Mouse (Mus musculus): ENCODE results near the gene Mogat1. TPM values are rescaled to one million over a fixed set of nuclear protein-coding genes. Genes with fewer than 3 reads are reported as not detected.

Mogat1 gene
- polyA plus RNA-seq, 1 experiment from 2014 or later, result not detected

DNA sequence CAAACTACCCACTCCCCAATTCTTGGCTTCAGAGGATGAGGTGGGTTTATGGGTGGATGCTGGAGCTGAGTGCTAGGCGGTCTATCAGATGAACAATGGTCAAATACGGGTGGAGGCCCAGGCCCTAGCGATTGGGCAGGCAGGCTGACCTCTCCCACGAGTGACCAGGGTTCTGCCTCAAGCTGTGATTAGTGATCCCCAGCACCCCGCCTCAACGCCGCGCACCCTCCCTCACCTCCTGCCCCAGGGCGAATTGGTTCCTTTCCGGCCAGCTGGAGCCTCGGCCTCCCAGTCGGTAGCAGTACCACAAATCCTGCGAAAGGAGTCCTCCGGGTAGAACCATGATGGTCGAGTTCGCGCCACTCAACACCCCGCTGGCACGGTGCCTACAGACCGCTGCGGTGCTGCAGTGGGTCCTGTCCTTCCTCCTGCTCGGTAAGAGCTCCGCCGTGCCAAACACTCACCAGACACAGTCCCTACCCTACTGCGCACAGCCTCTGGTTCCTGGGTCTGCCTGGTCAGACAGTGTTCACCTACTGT is 900 bp downstream of the Mogat1 start, which contains the start of gene BC035947:
BC035947 (minus strand) TSS at position 538 of the 540 bp plus-strand sequence.
- Histone ChIP-seq H3K9me3 (no peaks in the 10 kb centered on the region), H3K27ac (no peak within 1 kb of the TSS), H3K9ac (replicated peaks) (peak within 1 kb of the TSS; percentile 44), H3K36me3 (no peaks in the 10 kb centered on the region), H3K4me2 (peak within 1 kb of the TSS; percentile 62), H3K27me3 (peaks cover 11% of the 10 kb centered on the region), H3K4me3 (replicated peaks) (peak within 1 kb of the TSS; percentile 34), H3K4me1 (replicated peaks) (no peaks in the 10 kb centered on the region; the same call in 1 of the 2 replicates)
- peak; percentile 37; the same call in 1 of the 2 replicates for ATAC-seq (ENCODE audit: insufficient number of reproducible peaks, insufficient read depth, low FRiP score, low TSS enrichment, low read depth)
- WGBS, result 3% methylated on average over 25 of the region's 25 CpGs

DNA sequence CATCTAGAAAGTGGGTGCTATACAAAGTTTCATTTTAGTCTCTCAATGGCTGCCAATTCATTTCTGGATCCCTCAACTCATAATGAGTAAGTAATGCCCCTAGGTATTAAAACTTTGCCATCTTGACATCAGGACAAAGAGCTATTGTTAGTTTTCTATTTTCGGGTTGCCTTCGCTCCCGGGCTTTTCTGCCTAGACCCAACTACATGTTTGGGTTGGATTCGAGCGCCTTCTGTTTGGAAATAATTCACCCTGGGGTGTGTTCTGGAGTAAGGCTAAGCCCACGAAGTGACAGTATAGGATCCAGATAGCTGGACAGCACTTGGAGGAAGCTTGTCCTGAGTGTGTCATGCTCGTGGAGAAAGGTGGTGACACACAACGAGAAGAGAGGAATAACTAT is 2.0 kb downstream of the Mogat1 start:
- 83% methylated on average over 8 of the region's 8 CpGs for WGBS
- peaks cover 11% of the 10 kb centered on the region for H3K27me3 ChIP-seq
- no peak overlapping the region for H3K9ac ChIP-seq (replicated peaks)
- ATAC-seq (ENCODE audit: insufficient number of reproducible peaks, insufficient read depth, low FRiP score, low TSS enrichment, low read depth), result no peak
- H3K4me3 ChIP-seq (replicated peaks), result no peak overlapping the region
- no peaks in the 10 kb centered on the region for H3K36me3 ChIP-seq
- H3K4me1 ChIP-seq (replicated peaks), result no peaks in the 10 kb centered on the region; the same call in 1 of the 2 replicates
- H3K27ac ChIP-seq, result no peak overlapping the region
- no peaks in the 10 kb centered on the region for H3K9me3 ChIP-seq
- no peak overlapping the region for H3K4me2 ChIP-seq

DNA sequence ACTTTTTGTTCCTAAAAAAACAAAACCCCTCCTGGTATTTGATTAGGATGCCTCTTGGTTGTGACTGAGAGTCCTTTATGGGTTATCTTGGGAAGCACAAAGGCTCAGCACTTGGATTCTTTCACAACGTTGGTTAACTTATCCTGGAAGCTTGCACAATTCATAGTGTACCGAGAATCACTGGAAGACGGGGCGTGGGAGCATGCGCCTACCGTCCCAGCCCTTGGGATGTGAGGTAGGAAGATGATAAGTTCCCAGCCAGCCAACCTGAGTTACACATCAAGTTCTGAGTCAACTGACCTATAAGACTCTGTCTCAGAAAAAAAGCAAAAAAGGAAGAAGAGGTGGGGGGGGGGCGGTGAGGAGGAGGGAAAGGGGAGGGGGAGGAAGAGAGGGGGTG is 8.1 kb downstream of the Mogat1 start:
- H3K4me1 ChIP-seq (replicated peaks), result no peaks in the 10 kb centered on the region
- no peak overlapping the region for H3K4me2 ChIP-seq
- no peak for ATAC-seq (ENCODE audit: insufficient number of reproducible peaks, insufficient read depth, low FRiP score, low TSS enrichment, low read depth)
- H3K9ac ChIP-seq (replicated peaks), result no peak overlapping the region
- H3K36me3 ChIP-seq, result no peaks in the 10 kb centered on the region
- no peaks in the 10 kb centered on the region for H3K27me3 ChIP-seq
- 90% methylated on average over 7 of the region's 7 CpGs for WGBS
- no peaks in the 10 kb centered on the region for H3K9me3 ChIP-seq
- H3K4me3 ChIP-seq (replicated peaks), result no peak overlapping the region
- no peak overlapping the region for H3K27ac ChIP-seq

DNA sequence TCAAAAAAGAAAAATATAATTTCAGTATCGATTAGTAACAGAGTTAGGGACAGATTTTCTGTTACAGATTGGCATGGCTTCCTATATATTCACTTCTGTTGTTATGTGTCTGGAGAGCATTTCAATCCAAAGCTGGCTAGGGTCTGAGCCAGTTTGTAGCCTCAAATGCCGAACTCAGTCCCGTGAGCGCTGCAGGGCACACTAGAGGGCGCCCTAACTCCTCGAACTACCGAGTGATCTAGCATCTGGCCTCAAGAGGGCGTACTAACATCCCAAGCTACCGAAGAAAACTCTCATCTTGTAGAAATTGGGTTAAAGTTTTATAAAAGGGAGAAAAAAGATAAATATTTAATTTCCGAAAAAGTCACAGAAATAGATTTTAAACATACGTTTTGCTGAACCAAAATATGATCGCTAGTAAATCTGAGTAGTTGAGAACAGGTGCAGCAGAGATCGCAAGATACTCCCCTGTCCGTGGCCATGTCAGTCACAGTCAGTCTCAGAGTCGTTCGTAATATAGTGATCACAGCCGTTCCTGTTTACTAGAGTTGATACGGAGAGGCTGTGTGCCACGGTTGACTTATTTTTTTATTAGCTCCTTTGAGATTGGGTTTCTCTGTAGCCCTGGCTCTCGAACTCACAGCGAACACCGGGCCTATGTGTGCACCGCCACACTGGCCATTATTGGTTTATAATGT is 14.5 kb downstream of the Mogat1 start:
- no peaks in the 10 kb centered on the region for H3K9me3 ChIP-seq
- H3K36me3 ChIP-seq, result no peaks in the 10 kb centered on the region
- WGBS, result 46% methylated on average over 23 of the region's 23 CpGs
- no peak overlapping the region for H3K4me3 ChIP-seq (replicated peaks)
- H3K4me1 ChIP-seq (replicated peaks), result peaks cover 4% of the 10 kb centered on the region; the same call in 1 of the 2 replicates
- H3K4me2 ChIP-seq, result no peak overlapping the region
- H3K9ac ChIP-seq (replicated peaks), result no peak overlapping the region
- H3K27me3 ChIP-seq, result no peaks in the 10 kb centered on the region
- ATAC-seq (ENCODE audit: insufficient number of reproducible peaks, insufficient read depth, low FRiP score, low TSS enrichment, low read depth), result no peak
- H3K27ac ChIP-seq, result no peak overlapping the region

DNA sequence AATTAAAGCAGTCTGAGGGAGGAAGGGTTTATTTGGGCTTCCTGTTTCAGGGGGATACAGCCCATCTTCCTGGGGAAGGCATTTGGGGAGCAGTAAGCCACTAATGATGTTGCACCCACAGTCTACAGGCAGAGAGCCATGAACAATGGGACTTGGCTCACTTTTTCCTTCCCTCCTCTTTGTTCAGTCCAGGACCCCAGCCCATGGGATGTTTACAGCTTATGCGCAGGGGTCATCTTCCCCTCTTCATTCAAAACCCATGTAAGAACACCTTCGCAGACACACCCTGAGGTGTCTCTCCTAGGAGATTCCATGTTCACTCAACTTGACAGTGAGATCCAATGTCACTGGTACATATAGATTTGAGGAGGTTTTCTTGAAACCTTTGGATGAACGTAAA is 17.6 kb downstream of the Mogat1 start:
- no peaks in the 10 kb centered on the region for H3K36me3 ChIP-seq
- H3K4me1 ChIP-seq (replicated peaks), result peaks cover 4% of the 10 kb centered on the region; the same call in 1 of the 2 replicates
- no peaks in the 10 kb centered on the region for H3K27me3 ChIP-seq
- H3K27ac ChIP-seq, result no peak overlapping the region
- WGBS, result 94% methylated on average over 3 of the region's 3 CpGs
- no peaks in the 10 kb centered on the region for H3K9me3 ChIP-seq
- no peak for ATAC-seq (ENCODE audit: insufficient number of reproducible peaks, insufficient read depth, low FRiP score, low TSS enrichment, low read depth)
- no peak overlapping the region for H3K9ac ChIP-seq (replicated peaks)
- H3K4me3 ChIP-seq (replicated peaks), result no peak overlapping the region
- no peak overlapping the region for H3K4me2 ChIP-seq

DNA sequence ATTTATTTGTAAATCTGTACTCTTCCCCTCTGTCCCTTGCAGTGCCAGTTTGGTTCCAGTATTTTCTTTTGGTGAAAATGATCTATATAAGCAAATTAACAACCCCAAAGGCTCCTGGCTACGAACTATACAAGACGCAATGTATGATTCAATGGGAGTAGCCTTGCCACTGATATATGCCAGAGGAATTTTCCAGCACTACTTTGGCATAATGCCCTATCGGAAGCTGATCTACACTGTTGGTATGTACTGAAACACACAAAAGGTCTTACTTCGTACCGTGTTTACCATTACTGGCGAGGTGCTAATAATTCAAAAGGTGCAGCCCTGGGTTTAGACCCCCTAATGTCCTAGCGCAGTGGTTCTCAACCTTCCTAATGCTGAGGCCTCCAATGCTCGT is 18.2 kb downstream of the Mogat1 start:
- H3K4me3 ChIP-seq (replicated peaks), result no peak overlapping the region
- H3K27me3 ChIP-seq, result no peaks in the 10 kb centered on the region
- H3K36me3 ChIP-seq, result no peaks in the 10 kb centered on the region
- no peaks in the 10 kb centered on the region for H3K9me3 ChIP-seq
- H3K4me2 ChIP-seq, result no peak overlapping the region
- no peak overlapping the region for H3K9ac ChIP-seq (replicated peaks)
- H3K4me1 ChIP-seq (replicated peaks), result peaks cover 4% of the 10 kb centered on the region; the same call in 1 of the 2 replicates
- no peak for ATAC-seq (ENCODE audit: insufficient number of reproducible peaks, insufficient read depth, low FRiP score, low TSS enrichment, low read depth)
- H3K27ac ChIP-seq, result no peak overlapping the region
- 91% methylated on average over 8 of the region's 8 CpGs for WGBS

DNA sequence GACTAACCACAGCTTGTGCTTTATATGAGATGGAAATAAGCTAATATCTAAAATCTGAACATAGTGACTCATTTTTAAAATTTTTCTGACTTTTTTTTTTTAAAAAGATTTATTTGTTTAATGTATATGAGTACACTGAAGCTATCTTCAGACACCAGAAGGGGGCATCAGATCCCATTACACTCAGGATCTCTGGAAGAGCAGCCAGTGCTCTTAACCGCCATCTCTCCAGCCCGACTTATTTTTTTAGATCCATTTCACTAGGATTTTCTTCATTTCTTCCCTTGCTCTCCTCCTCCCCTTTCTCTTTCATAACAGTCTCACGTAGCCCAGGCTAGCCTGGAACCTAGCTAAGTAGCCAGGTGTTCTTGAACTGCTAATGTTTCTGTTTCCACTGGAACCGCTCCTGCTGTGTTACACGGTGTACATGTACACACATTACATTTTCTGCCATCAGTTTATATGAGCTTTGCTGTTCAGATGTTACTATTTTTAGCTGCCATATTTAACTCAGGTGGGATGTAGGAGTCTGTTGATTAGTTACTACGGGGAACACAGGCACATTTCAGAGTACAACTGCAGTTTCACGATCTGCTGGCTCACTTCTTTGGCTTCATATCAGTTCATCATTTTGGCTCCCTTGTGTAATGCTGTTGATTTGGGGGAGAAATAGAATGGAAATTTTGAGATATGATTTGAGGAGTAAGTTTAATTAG is 19.9 kb downstream of the Mogat1 start:
- ATAC-seq (ENCODE audit: insufficient number of reproducible peaks, insufficient read depth, low FRiP score, low TSS enrichment, low read depth), result no peak
- WGBS, result 71% methylated on average over 7 of the region's 7 CpGs
- no peaks in the 10 kb centered on the region for H3K27me3 ChIP-seq
- H3K9ac ChIP-seq (replicated peaks), result no peak overlapping the region
- H3K27ac ChIP-seq, result no peak overlapping the region
- H3K4me2 ChIP-seq, result no peak overlapping the region
- no peaks in the 10 kb centered on the region for H3K9me3 ChIP-seq
- H3K4me1 ChIP-seq (replicated peaks), result peaks cover 3% of the 10 kb centered on the region; the same call in 1 of the 2 replicates
- H3K36me3 ChIP-seq, result no peaks in the 10 kb centered on the region
- no peak overlapping the region for H3K4me3 ChIP-seq (replicated peaks)

DNA sequence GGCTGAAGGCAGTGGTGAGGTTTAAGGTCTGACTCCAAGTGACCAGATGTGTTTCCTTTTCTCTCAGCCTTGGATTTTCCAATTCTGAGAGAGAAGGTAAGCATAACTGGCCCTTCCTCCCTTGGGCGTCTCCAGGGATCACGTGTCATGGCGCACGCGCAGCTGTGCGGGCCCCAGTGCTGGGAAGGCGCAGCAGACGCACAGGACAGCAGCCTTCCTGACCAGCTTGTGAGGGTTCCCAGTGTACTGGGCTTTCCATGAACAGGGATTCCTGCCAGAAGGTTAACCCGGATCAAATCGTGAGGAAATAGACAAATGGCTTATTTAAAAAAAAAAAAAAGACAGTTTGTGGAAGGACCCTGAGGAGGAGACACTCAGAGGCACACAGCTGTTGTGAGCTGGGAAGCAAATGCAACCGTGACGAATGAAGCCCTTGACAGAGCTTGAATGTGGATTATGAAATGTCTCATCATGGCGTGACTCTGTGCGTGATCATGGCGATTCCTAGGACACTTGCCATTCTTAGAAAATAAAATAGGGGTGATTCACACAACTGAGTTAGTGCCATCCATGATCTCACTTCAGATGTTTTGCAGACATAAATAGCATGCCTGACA is 21.5 kb downstream of the Mogat1 start:
- no peaks in the 10 kb centered on the region for H3K36me3 ChIP-seq
- H3K27ac ChIP-seq, result no peak overlapping the region
- H3K4me1 ChIP-seq (replicated peaks), result no peaks in the 10 kb centered on the region; the same call in 1 of the 2 replicates
- H3K9ac ChIP-seq (replicated peaks), result no peak overlapping the region
- no peaks in the 10 kb centered on the region for H3K27me3 ChIP-seq
- WGBS, result 85% methylated on average over 15 of the region's 15 CpGs
- no peaks in the 10 kb centered on the region for H3K9me3 ChIP-seq
- ATAC-seq (ENCODE audit: insufficient number of reproducible peaks, insufficient read depth, low FRiP score, low TSS enrichment, low read depth), result no peak
- no peak overlapping the region for H3K4me3 ChIP-seq (replicated peaks)
- no peak overlapping the region for H3K4me2 ChIP-seq

DNA sequence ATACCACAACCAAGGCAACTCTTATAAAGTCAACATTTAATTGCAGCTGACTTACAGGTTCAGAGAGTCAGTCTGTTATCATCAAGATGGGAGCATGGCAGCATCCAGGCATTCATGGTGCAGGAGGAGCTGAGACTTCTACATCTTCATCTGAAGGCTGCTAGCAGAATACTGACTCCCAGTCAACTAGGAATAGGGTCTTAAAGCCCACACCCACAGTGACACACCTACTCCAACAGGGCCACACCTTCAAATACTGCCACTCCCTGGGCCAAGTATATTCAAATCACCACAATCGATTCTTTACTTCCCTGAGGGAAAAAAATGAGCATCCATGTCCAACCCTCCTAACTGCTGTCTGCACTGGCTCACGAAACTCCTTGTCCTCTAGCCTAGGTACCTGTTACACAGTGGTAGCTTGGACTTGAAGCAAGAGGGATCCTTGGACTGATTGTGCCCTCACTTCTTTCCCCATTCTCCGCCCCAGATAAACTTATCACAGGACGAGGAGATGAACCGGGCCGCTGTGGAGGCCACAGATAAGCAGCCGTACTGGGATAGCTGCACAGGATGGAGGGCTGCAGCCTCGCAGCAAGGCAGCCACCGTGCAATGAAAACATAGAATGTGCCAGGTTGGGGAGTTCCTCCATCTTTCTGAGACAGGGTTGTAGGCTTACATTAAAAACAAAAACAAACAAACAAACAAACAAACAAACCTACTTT is 23.8 kb downstream of the Mogat1 start:
- Histone ChIP-seq H3K4me2 (no peak overlapping the region), H3K4me1 (replicated peaks) (peaks cover 16% of the 10 kb centered on the region), H3K9ac (replicated peaks) (no peak overlapping the region), H3K4me3 (replicated peaks) (no peak overlapping the region), H3K36me3 (no peaks in the 10 kb centered on the region), H3K27ac (no peak overlapping the region), H3K27me3 (no peaks in the 10 kb centered on the region), H3K9me3 (no peaks in the 10 kb centered on the region)
- ATAC-seq (ENCODE audit: insufficient number of reproducible peaks, insufficient read depth, low FRiP score, low TSS enrichment, low read depth), result no peak
- 91% methylated on average over 9 of the region's 9 CpGs for WGBS

DNA sequence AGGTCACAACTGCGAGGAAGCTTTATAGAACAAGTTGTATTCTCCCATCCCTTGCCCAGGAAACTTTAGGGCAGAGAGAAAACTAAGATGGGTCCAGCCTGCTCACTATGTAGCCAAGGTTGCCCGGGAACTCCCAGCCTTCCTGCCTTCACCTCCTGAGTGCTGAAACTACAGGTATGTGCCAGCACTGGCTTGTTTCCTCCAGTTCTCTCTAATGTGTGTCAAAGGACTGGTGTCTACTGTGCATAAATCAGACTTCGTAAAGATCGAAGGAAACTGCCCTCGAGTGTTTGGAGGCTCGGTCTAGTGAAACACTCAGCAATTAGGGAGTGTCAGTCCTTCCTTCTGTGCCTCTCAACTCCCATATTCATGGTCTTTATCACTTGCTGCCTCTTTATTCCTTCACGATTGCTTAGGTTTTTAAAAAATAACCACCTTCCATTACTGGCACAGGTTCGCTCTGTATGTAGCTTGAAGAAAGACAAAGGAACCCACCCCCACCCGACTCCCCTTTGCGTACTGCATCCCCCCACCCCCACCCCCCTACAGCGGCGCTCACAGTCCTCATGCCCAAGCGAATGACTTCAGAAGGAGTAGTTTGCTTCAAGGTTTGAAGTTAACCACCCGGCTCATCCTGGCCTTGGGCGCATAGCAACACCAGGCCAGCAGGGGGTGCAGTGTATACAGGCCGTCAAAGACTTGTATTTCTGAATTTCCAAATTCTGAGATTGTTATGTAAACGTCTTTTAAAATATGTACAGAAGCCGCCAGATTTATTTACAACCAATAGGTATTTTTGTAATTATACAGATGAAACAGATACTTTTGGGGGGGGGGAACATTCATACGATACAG is 25.7 kb downstream of the Mogat1 start:
- 28% methylated on average over 19 of the region's 19 CpGs for WGBS
- no peaks in the 10 kb centered on the region for H3K9me3 ChIP-seq
- H3K4me1 ChIP-seq (replicated peaks), result peaks cover 24% of the 10 kb centered on the region
- ATAC-seq (ENCODE audit: insufficient number of reproducible peaks, insufficient read depth, low FRiP score, low TSS enrichment, low read depth), result no peak
- no peak overlapping the region for H3K27ac ChIP-seq
- H3K27me3 ChIP-seq, result no peaks in the 10 kb centered on the region
- H3K4me2 ChIP-seq, result peak overlapping the region; percentile 23; the same call in 1 of the 2 replicates
- no peaks in the 10 kb centered on the region for H3K36me3 ChIP-seq
- no peak overlapping the region for H3K9ac ChIP-seq (replicated peaks)
- no peak overlapping the region for H3K4me3 ChIP-seq (replicated peaks)
